Comparison of ENCODE assay signal across 15 mouse cellular contexts in the genomic region with DNA sequence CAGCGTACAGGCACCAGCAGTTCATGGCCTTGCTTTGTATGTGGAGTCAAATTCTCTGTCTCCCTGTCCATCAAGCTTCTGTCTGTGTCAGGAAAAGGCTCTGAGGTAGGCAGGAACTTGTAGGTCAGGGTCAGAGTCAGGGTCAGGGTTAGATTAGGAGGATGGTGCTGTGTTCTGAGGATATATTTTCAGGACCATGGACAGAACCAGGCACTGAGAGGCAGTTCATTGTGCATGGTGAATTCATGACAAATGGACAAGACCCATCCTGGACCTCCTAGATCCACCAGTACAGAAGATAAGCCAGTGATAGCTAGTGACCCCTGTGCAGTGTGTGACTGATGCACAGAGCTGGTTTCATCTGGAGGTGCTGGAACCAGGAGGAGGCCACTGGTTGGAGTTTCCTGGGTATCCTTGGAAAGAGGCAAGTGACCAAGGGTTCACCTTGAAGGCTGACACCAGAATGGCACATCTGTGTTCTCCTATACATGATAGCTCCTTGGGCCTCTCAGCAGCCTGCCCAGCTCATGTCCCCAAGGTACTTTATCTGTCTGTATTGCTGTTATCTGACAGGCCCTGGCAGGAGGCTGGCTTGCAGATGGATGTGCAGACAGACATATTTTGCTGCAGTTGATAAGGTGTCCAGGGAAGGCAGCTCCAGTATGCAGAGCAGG.
A peak's percentile ranks its signal among the peaks of the same experiment; 100 is the strongest.
DNase-seq lines count a peak whose midpoint lies in the region.
"Had no signal": no experiment of that assay in that cellular context is flagged by ENCODE, and none has a peak within 500 bp of the region (broad histone marks: within the 10 kb centered on the region; RNA-seq: fewer than 3 reads in every experiment).

No protein-coding gene starts in this region.

- intact Hi-C loops in heart, postnatal 10 days (cut with DNase I): no loop called here
- intact Hi-C loops in heart, postnatal 36 days (cut with DNase I): no loop called here

- peak; percentile 5 to 15 for DNase-seq in heart, postnatal 10 days
- DNase-seq in heart, postnatal 36 days: no peak
- DNase-seq in 416B (ENCODE audit: low read depth): peak; percentile 4
- DNase-seq in adipocyte (ENCODE audit: low spot score): peak; percentile 3
- peak; percentile 58 for DNase-seq in forelimb bud, embryonic 11.5 days (ENCODE audit: low read depth, low spot score)
- no peak for DNase-seq in ovary, adult 18-20 months (ENCODE audit: low spot score)
- DNase-seq in testis, postnatal 14 days (ENCODE audit: low spot score): no peak
- DNase-seq in spleen, adult 18-20 months: no peak
- DNase-seq: adrenal gland, postnatal 25 days; cerebellum, adult 11 months; heart, adult 18-20 months; heart, postnatal 4 days; kidney, adult 11 months; liver, embryonic 13.5 days; right cerebral cortex, postnatal 4 days had no signal

Comparison
In these comparisons a context has a peak if more than half of its experiments do, and no peak if none do; other contexts are left out.
1. DNase-seq: peak in heart, postnatal 10 days (2 of 2), 416B (single experiment), adipocyte (single experiment) and forelimb bud, embryonic 11.5 days (single experiment); none in heart, postnatal 36 days (0 of 2), ovary, adult 18-20 months (single experiment), testis, postnatal 14 days (single experiment) and spleen, adult 18-20 months (0 of 2).